Mouse (Mus musculus) megakaryocyte, embryonic 14.5 days (primary cell): ENCODE results near the gene Hbb-bt.

Source experiments
- FLI1 ChIP-seq: IDR thresholded peaks from 2 replicates; pipeline ENCODE4 v1.6.1; 2012; ENCODE audit warnings: low read length, inconsistent platforms, mixed read lengths
- GATA1 ChIP-seq: IDR thresholded peaks from 3 replicates; pipeline ENCODE4 v1.6.1; 2012; ENCODE audit warnings: mixed read lengths, low read length, inconsistent platforms, borderline replicate concordance

GRCm38 (mm10) chr7:103861531-103861930, 47.7 kb upstream of the Hbb-bt start:
- TF ChIP-seq FLI1 (no peak), GATA1 (no peak)
